Mouse (Mus musculus): ENCODE data around the gene Sun2.

- TF ChIP-seq CTCF (IDR thresholded peaks at IDR 0.05; ENCODE audit: control insufficient read depth, insufficient read depth, insufficient read length): no peak
- TF ChIP-seq MYOG (IDR thresholded peaks at IDR 0.05; ENCODE audit: control insufficient read depth, extremely low read depth, insufficient read length): no peak
- TF ChIP-seq MAX (IDR thresholded peaks at IDR 0.05): no peak
- no peak for TF ChIP-seq USF1 (IDR thresholded peaks at IDR 0.05; ENCODE audit: low read depth)
- TF ChIP-seq CEBPB (IDR thresholded peaks at IDR 0.05; ENCODE audit: low read depth): no peak
- TF ChIP-seq MYOD1 (IDR thresholded peaks at IDR 0.05; ENCODE audit: control insufficient read depth, insufficient read length, low read depth): no peak
These were observed 45.5 kb upstream of the Sun2 start for GRCm38 (mm10) chr15:79787815-79788214.
